Mouse (Mus musculus): ENCODE measurements around the gene Cul1. TPM values are rescaled to one million over a fixed set of nuclear protein-coding genes. Genes with fewer than 3 reads are reported as not detected.

Cul1 gene
- polyA plus RNA-seq, 1 experiment, result 26.3 TPM

GRCm38 (mm10) chr6:47482027-47482426, 28.8 kb downstream of the Cul1 start:
- H3K27me3 ChIP-seq (ENCODE audit: control insufficient read depth, insufficient read depth, insufficient read length), result no peaks in the 10 kb centered on the region
- H3K4me3 ChIP-seq (ENCODE audit: insufficient read depth, poor library complexity, severe bottlenecking), result no peak overlapping the region
- TF ChIP-seq USF1 (IDR thresholded peaks at IDR 0.05; ENCODE audit: low read depth) (no peak), CEBPB (IDR thresholded peaks at IDR 0.05; ENCODE audit: low read depth) (no peak), MAX (IDR thresholded peaks at IDR 0.05) (no peak), FOSL1 (IDR thresholded peaks at IDR 0.05; ENCODE audit: insufficient read depth, low read length, poor library complexity, severe bottlenecking) (no peak), CTCF (IDR thresholded peaks at IDR 0.05; ENCODE audit: control insufficient read depth, insufficient read depth, insufficient read length) (no peak), MYOG (IDR thresholded peaks at IDR 0.05; ENCODE audit: control insufficient read depth, extremely low read depth, insufficient read length) (no peak), MYOD1 (IDR thresholded peaks at IDR 0.05; ENCODE audit: control insufficient read depth, insufficient read length, low read depth) (no peak)
- H3K36me3 ChIP-seq (ENCODE audit: control insufficient read depth, insufficient read depth), result peaks cover 23% of the 10 kb centered on the region
- H3K79me3 ChIP-seq (ENCODE audit: low read depth), result peaks cover 86% of the 10 kb centered on the region
- H3ac ChIP-seq (ENCODE audit: control insufficient read depth, insufficient read length, low read depth), result no peak overlapping the region
- H3K79me2 ChIP-seq (ENCODE audit: control insufficient read depth, insufficient read depth), result peaks cover 98% of the 10 kb centered on the region

GRCm38 (mm10) chr6:47494562-47494961, 41.4 kb downstream of the Cul1 start:
- H3K79me2 ChIP-seq (ENCODE audit: control insufficient read depth, insufficient read depth), result peaks cover 67% of the 10 kb centered on the region
- H3K36me3 ChIP-seq (ENCODE audit: control insufficient read depth, insufficient read depth), result peaks cover 25% of the 10 kb centered on the region
- H3ac ChIP-seq (ENCODE audit: control insufficient read depth, insufficient read length, low read depth), result no peak overlapping the region
- H3K79me3 ChIP-seq (ENCODE audit: low read depth), result peaks cover 43% of the 10 kb centered on the region
- TF ChIP-seq MYOG (IDR thresholded peaks at IDR 0.05; ENCODE audit: control insufficient read depth, extremely low read depth, insufficient read length), result no peak
- TF ChIP-seq MAX (IDR thresholded peaks at IDR 0.05), result no peak
- TF ChIP-seq FOSL1 (IDR thresholded peaks at IDR 0.05; ENCODE audit: insufficient read depth, low read length, poor library complexity, severe bottlenecking), result no peak
- no peak for TF ChIP-seq USF1 (IDR thresholded peaks at IDR 0.05; ENCODE audit: low read depth)
- H3K4me3 ChIP-seq (ENCODE audit: insufficient read depth, poor library complexity, severe bottlenecking), result no peak overlapping the region
- H3K27me3 ChIP-seq (ENCODE audit: control insufficient read depth, insufficient read depth, insufficient read length), result no peaks in the 10 kb centered on the region

- Histone ChIP-seq H3K4me3 (ENCODE audit: insufficient read depth, poor library complexity, severe bottlenecking) (no peak overlapping the region), H3K79me2 (ENCODE audit: control insufficient read depth, insufficient read depth) (no peaks in the 10 kb centered on the region), H3K79me3 (ENCODE audit: low read depth) (no peaks in the 10 kb centered on the region), H3K36me3 (ENCODE audit: control insufficient read depth, insufficient read depth) (peaks cover 91% of the 10 kb centered on the region), H3ac (ENCODE audit: control insufficient read depth, insufficient read length, low read depth) (no peak overlapping the region), H3K27me3 (ENCODE audit: control insufficient read depth, insufficient read depth, insufficient read length) (no peaks in the 10 kb centered on the region)
- no peak for TF ChIP-seq CTCF (IDR thresholded peaks at IDR 0.05; ENCODE audit: control insufficient read depth, insufficient read depth, insufficient read length)
- TF ChIP-seq MYOD1 (IDR thresholded peaks at IDR 0.05; ENCODE audit: control insufficient read depth, insufficient read length, low read depth), result no peak
- no peak for TF ChIP-seq CEBPB (IDR thresholded peaks at IDR 0.05; ENCODE audit: low read depth)
- no peak for TF ChIP-seq FOSL1 (IDR thresholded peaks at IDR 0.05; ENCODE audit: insufficient read depth, low read length, poor library complexity, severe bottlenecking)
- TF ChIP-seq MAX (IDR thresholded peaks at IDR 0.05), result no peak
- TF ChIP-seq USF1 (IDR thresholded peaks at IDR 0.05; ENCODE audit: low read depth), result no peak
- no peak for TF ChIP-seq MYOG (IDR thresholded peaks at IDR 0.05; ENCODE audit: control insufficient read depth, extremely low read depth, insufficient read length)
Measured at GRCm38 (mm10) chr6:47520030-47520429, 66.8 kb downstream of the Cul1 start.

- Histone ChIP-seq H3K79me3 (ENCODE audit: low read depth) (no peaks in the 10 kb centered on the region), H3K36me3 (ENCODE audit: control insufficient read depth, insufficient read depth) (peaks cover 91% of the 10 kb centered on the region), H3K79me2 (ENCODE audit: control insufficient read depth, insufficient read depth) (no peaks in the 10 kb centered on the region), H3K27me3 (ENCODE audit: control insufficient read depth, insufficient read depth, insufficient read length) (no peaks in the 10 kb centered on the region), H3K4me3 (ENCODE audit: insufficient read depth, poor library complexity, severe bottlenecking) (no peak overlapping the region), H3ac (ENCODE audit: control insufficient read depth, insufficient read length, low read depth) (no peak overlapping the region)
- TF ChIP-seq MYOD1 (IDR thresholded peaks at IDR 0.05; ENCODE audit: control insufficient read depth, insufficient read length, low read depth) (no peak), USF1 (IDR thresholded peaks at IDR 0.05; ENCODE audit: low read depth) (no peak), CEBPB (IDR thresholded peaks at IDR 0.05; ENCODE audit: low read depth) (no peak), CTCF (IDR thresholded peaks at IDR 0.05; ENCODE audit: control insufficient read depth, insufficient read depth, insufficient read length) (no peak), MAX (IDR thresholded peaks at IDR 0.05) (no peak), MYOG (IDR thresholded peaks at IDR 0.05; ENCODE audit: control insufficient read depth, extremely low read depth, insufficient read length) (no peak), FOSL1 (IDR thresholded peaks at IDR 0.05; ENCODE audit: insufficient read depth, low read length, poor library complexity, severe bottlenecking) (no peak)
Measured at GRCm38 (mm10) chr6:47522431-47522830, 69.2 kb downstream of the Cul1 start.

GRCm38 (mm10) chr6:47525041-47525440, 71.8 kb downstream of the Cul1 start:
- Histone ChIP-seq H3K4me3 (ENCODE audit: insufficient read depth, poor library complexity, severe bottlenecking) (no peak overlapping the region), H3K36me3 (ENCODE audit: control insufficient read depth, insufficient read depth) (peaks cover 93% of the 10 kb centered on the region), H3ac (ENCODE audit: control insufficient read depth, insufficient read length, low read depth) (no peak overlapping the region), H3K79me2 (ENCODE audit: control insufficient read depth, insufficient read depth) (no peaks in the 10 kb centered on the region), H3K27me3 (ENCODE audit: control insufficient read depth, insufficient read depth, insufficient read length) (no peaks in the 10 kb centered on the region), H3K79me3 (ENCODE audit: low read depth) (no peaks in the 10 kb centered on the region)
- no peak for TF ChIP-seq MYOD1 (IDR thresholded peaks at IDR 0.05; ENCODE audit: control insufficient read depth, insufficient read length, low read depth)

GRCm38 (mm10) chr6:47526446-47526845, 73.2 kb downstream of the Cul1 start:
- H3K36me3 ChIP-seq (ENCODE audit: control insufficient read depth, insufficient read depth), result peaks cover 92% of the 10 kb centered on the region
- H3ac ChIP-seq (ENCODE audit: control insufficient read depth, insufficient read length, low read depth), result no peak overlapping the region
- TF ChIP-seq MAX (IDR thresholded peaks at IDR 0.05), result no peak
- TF ChIP-seq CTCF (IDR thresholded peaks at IDR 0.05; ENCODE audit: control insufficient read depth, insufficient read depth, insufficient read length), result no peak
- no peak for TF ChIP-seq MYOD1 (IDR thresholded peaks at IDR 0.05; ENCODE audit: control insufficient read depth, insufficient read length, low read depth)
- no peak for TF ChIP-seq CEBPB (IDR thresholded peaks at IDR 0.05; ENCODE audit: low read depth)
- no peak for TF ChIP-seq MYOG (IDR thresholded peaks at IDR 0.05; ENCODE audit: control insufficient read depth, extremely low read depth, insufficient read length)
- no peaks in the 10 kb centered on the region for H3K79me2 ChIP-seq (ENCODE audit: control insufficient read depth, insufficient read depth)
- no peak overlapping the region for H3K4me3 ChIP-seq (ENCODE audit: insufficient read depth, poor library complexity, severe bottlenecking)
- no peaks in the 10 kb centered on the region for H3K27me3 ChIP-seq (ENCODE audit: control insufficient read depth, insufficient read depth, insufficient read length)
- H3K79me3 ChIP-seq (ENCODE audit: low read depth), result no peaks in the 10 kb centered on the region

All from C2C12 (cell line).